Mouse (Mus musculus) brain, embryonic 14.5 days (tissue): Measurements from ENCODE around the gene Slc27a4.

Source experiments
- CTCF ChIP-seq: fragments of 200-500 bp; IDR thresholded peaks from 2 replicates; pipeline ENCODE4 v1.5.1; 2012; ENCODE audit warnings: inconsistent platforms, mild to moderate bottlenecking, moderate library complexity, borderline replicate concordance; ENCODE audit not compliant: insufficient read depth, insufficient read length; ENCODE audit errors: extremely low read depth
- POLR2A ChIP-seq: fragments of 200-500 bp; IDR thresholded peaks from 2 replicates; pipeline ENCODE4 v1.6.1; 2012; ENCODE audit warnings: mild to moderate bottlenecking, inconsistent platforms, borderline replicate concordance; ENCODE audit not compliant: poor library complexity, insufficient read depth, insufficient read length, severe bottlenecking; ENCODE audit errors: extremely low read depth

DNA sequence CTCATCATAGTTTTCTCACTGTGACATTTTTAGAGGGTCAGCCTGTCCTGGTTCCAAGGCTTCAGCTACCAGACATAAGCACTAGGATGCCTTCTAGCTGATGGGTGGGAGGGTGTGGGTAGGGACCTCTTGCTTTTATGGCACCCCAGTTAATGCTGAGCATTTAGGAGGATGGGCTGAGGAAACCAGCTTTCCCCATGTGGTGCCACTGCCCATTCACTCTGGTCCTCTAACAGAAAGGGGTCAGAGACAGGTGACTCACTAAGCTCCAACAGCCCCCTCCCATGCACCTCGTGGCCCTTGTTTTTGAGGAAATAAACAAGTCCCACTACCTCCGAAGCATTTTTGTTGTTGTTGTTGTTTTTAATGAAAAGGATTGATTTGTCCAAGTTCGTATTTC lies 42.2 kb downstream of the Slc27a4 start:
- TF ChIP-seq CTCF, result no peak
- no peak for TF ChIP-seq POLR2A
